Mouse (Mus musculus) MEL (cell line): ENCODE measurements around the gene Gamt. TPM values are rescaled to one million over a fixed set of nuclear protein-coding genes. Genes with fewer than 3 reads are reported as not detected.

Source experiments
- DNase-seq: peaks from one replicate; pipeline ENCODE4 v3.0.0; 2011; ENCODE audit warnings: low read depth, low spot score
- H3K27ac ChIP-seq: 2 replicates; pipeline ENCODE4 v1.5.1; 2012; ENCODE audit warnings: low read depth, mild to moderate bottlenecking, control low read depth, low read length, moderate library complexity; ENCODE audit not compliant: control insufficient read depth
- H3K27me3 ChIP-seq, 2 experiments: fragments of 150-350 bp in 1 of 2; sonication (generic) in 1 of 2; 2 replicates each; pipeline ENCODE4 v1.6.1; 2012; ENCODE audit warnings: low read length in 2 of 2, mild to moderate bottlenecking in 2 of 2, improper control_type of control experiment in 1 of 2, moderate library complexity in 1 of 2; ENCODE audit not compliant: insufficient read depth in 2 of 2, control insufficient read depth in 1 of 2
- H3K36me3 ChIP-seq, 2 experiments: 2 replicates each; pipeline ENCODE4 v1.6.1; 2012 to 2014; ENCODE audit warnings: low read length in 2 of 2, improper control_type of control experiment in 1 of 2, inconsistent platforms in 1 of 2, mild to moderate bottlenecking in 1 of 2; ENCODE audit not compliant: insufficient read depth in 2 of 2, control insufficient read depth in 1 of 2
- H3K4me1 ChIP-seq, 2 experiments: fragments of 150-350 bp in 1 of 2; sonication (generic) in 1 of 2; 2 replicates each; pipeline ENCODE4 v1.6.1; 2012; ENCODE audit warnings: low read length in 2 of 2, improper control_type of control experiment in 1 of 2, mild to moderate bottlenecking in 1 of 2; ENCODE audit not compliant: insufficient read depth in 2 of 2, control insufficient read depth in 1 of 2
- H3K4me3 ChIP-seq, 2 experiments: fragments of 150-350 bp in 1 of 2; sonication (generic) in 1 of 2; 2 replicates each; pipeline ENCODE4 v1.5.1; 2012; ENCODE audit warnings: low read depth in 2 of 2, low read length in 2 of 2, mild to moderate bottlenecking in 2 of 2, moderate library complexity in 2 of 2, control low read depth in 1 of 2, improper control_type of control experiment in 1 of 2; ENCODE audit not compliant: control insufficient read depth in 1 of 2, insufficient read depth in 1 of 2
- H3K79me2 ChIP-seq: 2 replicates; pipeline ENCODE4 v1.6.1; 2012; ENCODE audit warnings: mild to moderate bottlenecking, low read length, moderate library complexity; ENCODE audit not compliant: control insufficient read depth, poor library complexity, insufficient read depth
- H3K9ac ChIP-seq: 2 replicates; pipeline ENCODE4 v1.6.1; 2012; ENCODE audit warnings: low read depth, mild to moderate bottlenecking, control low read depth, low read length, moderate library complexity; ENCODE audit not compliant: control insufficient read depth, poor library complexity, severe bottlenecking
- H3K9me3 ChIP-seq: fragments of 150-350 bp; sonication (generic); replicated peaks from 2 replicates; pipeline ENCODE4 v1.6.1; 2012; ENCODE audit warnings: mild to moderate bottlenecking, low read length, improper control_type of control experiment, moderate library complexity; ENCODE audit not compliant: insufficient read depth
- CHD1 ChIP-seq: IDR thresholded peaks from 2 replicates; pipeline ENCODE4 v1.6.1; 2012; ENCODE audit warnings: low read depth, mild to moderate bottlenecking, inconsistent platforms, low read length, improper control_type of control experiment
- CTCF ChIP-seq, 3 experiments: IDR thresholded peaks in 2 of 3; conservative IDR thresholded peaks in 1 of 3; 2 replicates each; pipeline ENCODE4 v1.5.1; 2011 to 2012; ENCODE audit warnings: low read length in 3 of 3, low read depth in 2 of 3, mild to moderate bottlenecking in 2 of 3, improper control_type of control experiment in 1 of 3, inconsistent platforms in 1 of 3, mixed read lengths in 1 of 3, moderate library complexity in 1 of 3; ENCODE audit not compliant: control insufficient read depth in 1 of 3, insufficient read depth in 1 of 3, poor library complexity in 1 of 3, severe bottlenecking in 1 of 3
- E2F4 ChIP-seq: IDR thresholded peaks from 2 replicates; pipeline ENCODE4 v1.6.1; 2011; ENCODE audit warnings: low read depth, low read length, improper control_type of control experiment, borderline replicate concordance
- HCFC1 ChIP-seq: IDR thresholded peaks from 2 replicates; pipeline ENCODE4 v1.6.1; 2012; ENCODE audit warnings: low read depth, mild to moderate bottlenecking, inconsistent platforms, low read length, improper control_type of control experiment, moderate library complexity
- MXI1 ChIP-seq: IDR thresholded peaks from 2 replicates; pipeline ENCODE4 v1.6.1; 2011; ENCODE audit warnings: mild to moderate bottlenecking, low read depth, low read length, improper control_type of control experiment
- MYC ChIP-seq: IDR thresholded peaks from 2 replicates; pipeline ENCODE4 v1.6.1; 2011; ENCODE audit warnings: low read depth, mild to moderate bottlenecking, low read length, improper control_type of control experiment, moderate library complexity
- NELFE ChIP-seq: IDR thresholded peaks from 2 replicates; pipeline ENCODE4 v1.6.1; 2011; ENCODE audit warnings: low read depth, low read length, improper control_type of control experiment
- NRF1 ChIP-seq: IDR thresholded peaks from 2 replicates; pipeline ENCODE4 v1.6.1; 2014; ENCODE audit warnings: low read depth, mild to moderate bottlenecking, inconsistent platforms, low read length, improper control_type of control experiment, moderate library complexity; ENCODE audit not compliant: poor library complexity, insufficient read depth, severe bottlenecking
- POLR2A ChIP-seq, 2 experiments: IDR thresholded peaks; 2 replicates each; pipeline ENCODE4 v1.6.1; 2011 to 2012; ENCODE audit warnings: low read length in 2 of 2, mild to moderate bottlenecking in 2 of 2, control low read depth in 1 of 2, improper control_type of control experiment in 1 of 2, low read depth in 1 of 2, moderate library complexity in 1 of 2; ENCODE audit not compliant: control insufficient read depth in 1 of 2, insufficient read depth in 1 of 2, poor library complexity in 1 of 2
- POLR2AphosphoS5 ChIP-seq: IDR thresholded peaks from 2 replicates; pipeline ENCODE4 v1.6.1; 2012; ENCODE audit warnings: low read depth, borderline replicate concordance, mild to moderate bottlenecking, inconsistent platforms, low read length, moderate library complexity, mixed read lengths
- SMC3 ChIP-seq: IDR thresholded peaks from 2 replicates; pipeline ENCODE4 v1.6.1; 2011; ENCODE audit warnings: low read depth, low read length, improper control_type of control experiment
- ZKSCAN1 ChIP-seq: IDR thresholded peaks from 2 replicates; pipeline ENCODE4 v1.6.1; 2012; ENCODE audit warnings: low read depth, mild to moderate bottlenecking, inconsistent platforms, low read length, improper control_type of control experiment, moderate library complexity
- polyA plus RNA-seq, 2 experiments: library from polyadenylated mRNA; stranded (reverse) in 1 of 2; unstranded in 1 of 2; fragments of >175 nt in 1 of 2; fragments of >200 nt in 1 of 2; gene quantifications; 2 replicates each; pipeline versions ENCODE4 v1.2.1 to v1.2.4; 2012; ENCODE audit warnings: low replicate concordance in 2 of 2, low read depth in 1 of 2; ENCODE audit not compliant: insufficient read length in 2 of 2, insufficient read depth in 1 of 2, missing spikeins in 1 of 2
- total RNA-seq: library from RNA; depleted of rRNA; stranded (reverse); fragments of 300-350 nt; gene quantifications from 2 replicates; pipeline ENCODE4 v1.2.3, GENCODE M21; 2012

Gamt gene
- total and polyA plus RNA-seq, 3 experiments = 6.0 to 8.4 TPM; not detected in 1

- Histone ChIP-seq H3K4me3 (no peak overlapping the region), H3K27me3 (no peaks in the 10 kb centered on the region), H3K9me3 (no peaks in the 10 kb centered on the region), H3K36me3 (peaks cover 6 to 7% of the 10 kb centered on the region in 2 experiments; a peak in 3 of 4 replicates), H3K27ac (no peak overlapping the region), H3K79me2 (peaks cover 15% of the 10 kb centered on the region), H3K4me1 (peaks cover 0 to 19% of the 10 kb centered on the region in 2 experiments; a peak in 2 of 4 replicates), H3K9ac (no peak overlapping the region)
- TF ChIP-seq ZKSCAN1 (no peak), POLR2AphosphoS5 (0 out of 2 replicates have a peak, but pooled peaks have one; percentile 27)
- peak; percentile 33 for DNase-seq
Measured at GRCm38 (mm10) chr10:80297526-80298133, 36.8 kb upstream of the Gamt start.

- TF ChIP-seq NRF1 = no peak
- TF ChIP-seq POLR2A (IDR thresholded peaks at IDR 0.05; ENCODE audit: control insufficient read depth in 1 of 2, insufficient read depth in 1 of 2, low read depth in 1 of 2, low read length in 2 of 2, poor library complexity in 1 of 2) = no peak
- no peak for TF ChIP-seq CHD1
- no peak for TF ChIP-seq MYC
- no peak for TF ChIP-seq MXI1
- TF ChIP-seq CTCF (IDR thresholded peaks at IDR 0.05 in 2 of 3, conservative IDR thresholded peaks at IDR 0.05 in 1 of 3; ENCODE audit: control insufficient read depth in 1 of 3, insufficient read depth in 1 of 3, low read depth in 2 of 3, low read length in 3 of 3, poor library complexity in 1 of 3, severe bottlenecking in 1 of 3) = no peak
- no peak for TF ChIP-seq SMC3
- no peak for TF ChIP-seq NELFE
- no peak for TF ChIP-seq HCFC1
- no peak for TF ChIP-seq E2F4
- no peaks in the 10 kb centered on the region for H3K27me3 ChIP-seq
Measured at GRCm38 (mm10) chr10:80296824-80297223, 36.0 kb upstream of the Gamt start.

More at GRCm38 (mm10) chr10:80296824-80297223, 36.0 kb upstream of the Gamt start:
- H3K36me3 ChIP-seq = peaks cover 6 to 9% of the 10 kb centered on the region in 2 experiments; a peak in 3 of 4 replicates
- no peak for DNase-seq
- no peak overlapping the region for H3K27ac ChIP-seq
- no peak overlapping the region for H3K9ac ChIP-seq
- no peaks in the 10 kb centered on the region for H3K9me3 ChIP-seq
- H3K4me1 ChIP-seq = peaks cover 0 to 21% of the 10 kb centered on the region in 2 experiments; a peak in 2 of 4 replicates
- H3K79me2 ChIP-seq = peaks cover 19% of the 10 kb centered on the region
- no peak overlapping the region for H3K4me3 ChIP-seq
